Mouse (Mus musculus): ENCODE results near the gene Kdm6b.

The Kdm6b gene

DNA sequence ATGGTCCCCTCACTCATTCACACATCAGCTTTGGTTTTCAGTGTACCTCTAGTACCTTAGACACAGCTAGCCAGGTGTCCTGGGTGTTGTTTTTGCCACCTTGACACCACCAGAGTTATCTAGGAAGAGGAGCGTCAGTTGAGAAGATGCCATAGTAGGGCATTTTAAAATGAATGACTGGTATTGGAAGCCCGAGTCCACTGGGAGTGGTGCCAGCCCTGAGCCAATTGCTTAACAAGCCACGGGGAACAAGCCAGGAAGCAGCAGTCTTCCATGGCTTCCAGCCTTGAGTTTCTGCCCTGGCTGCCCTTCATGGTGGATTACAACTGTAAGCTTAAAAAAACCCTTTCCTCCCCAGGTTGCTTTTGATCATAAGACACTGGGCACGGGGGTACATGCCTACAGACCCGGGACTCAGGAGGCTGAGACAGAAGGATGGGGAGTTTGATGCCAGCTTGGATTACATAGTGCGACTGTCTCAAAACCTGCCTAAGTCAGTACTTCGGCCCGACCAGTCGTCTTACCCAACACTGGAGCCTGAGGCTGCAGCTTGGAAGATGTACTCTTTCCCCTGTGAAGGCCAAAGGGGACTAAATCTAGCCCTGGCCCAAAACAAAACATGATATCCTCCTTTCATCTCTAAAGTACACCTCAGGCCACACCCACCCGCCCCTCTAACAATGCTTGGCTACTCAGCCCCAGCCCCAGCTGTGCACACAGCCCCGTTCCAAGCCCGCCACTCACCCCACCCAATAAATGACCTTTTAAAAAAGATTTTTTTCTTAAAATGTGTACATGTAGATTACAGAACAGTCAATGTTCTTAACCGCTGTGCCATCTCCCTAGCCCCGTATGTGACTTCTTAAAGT is 23.7 kb downstream of the Kdm6b start:
- DNase-seq (ENCODE audit: low spot score in 2 of 2), result no peak

DNA sequence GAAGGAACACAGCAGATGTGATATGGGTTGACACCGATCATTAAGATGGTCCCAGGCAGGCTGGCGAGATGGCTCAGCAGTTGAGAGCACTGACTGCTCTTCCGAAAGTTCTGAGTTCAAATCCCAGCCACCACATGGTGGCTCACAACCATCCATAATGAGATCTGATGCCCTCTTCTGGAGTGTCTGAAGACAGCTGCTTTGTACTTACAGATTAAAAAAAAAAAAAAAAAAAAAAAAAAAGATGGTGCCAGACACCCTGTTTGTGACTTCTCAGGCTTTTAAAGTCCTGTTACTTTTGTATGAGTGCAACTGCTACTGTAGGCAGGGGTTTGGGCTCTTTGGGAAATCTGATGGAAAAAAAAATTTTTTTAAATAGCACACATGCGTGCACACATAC is 24.8 kb downstream of the Kdm6b start:
- DNase-seq (ENCODE audit: low spot score in 2 of 2), result no peak

DNA sequence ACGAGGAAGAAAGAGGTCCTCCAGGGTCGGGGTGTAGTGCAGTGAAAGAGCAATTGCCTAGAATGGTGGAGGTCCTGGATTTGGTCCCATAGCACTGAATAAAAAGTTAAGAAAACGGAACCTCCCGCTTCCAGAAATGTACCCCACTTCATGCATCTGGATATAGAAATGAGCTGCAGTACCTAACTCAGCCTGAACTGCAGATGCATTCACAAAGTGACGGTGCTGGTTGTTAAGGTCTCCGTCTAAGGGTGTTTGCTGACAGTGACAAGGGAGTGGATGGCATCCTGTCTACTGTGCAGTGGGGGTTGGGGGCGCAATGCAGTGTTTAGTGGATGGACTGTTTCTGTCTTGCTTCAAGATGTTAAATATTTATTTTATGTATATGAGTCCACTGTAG is 26.7 kb downstream of the Kdm6b start:
- no peak for DNase-seq (ENCODE audit: low spot score in 2 of 2)

DNA sequence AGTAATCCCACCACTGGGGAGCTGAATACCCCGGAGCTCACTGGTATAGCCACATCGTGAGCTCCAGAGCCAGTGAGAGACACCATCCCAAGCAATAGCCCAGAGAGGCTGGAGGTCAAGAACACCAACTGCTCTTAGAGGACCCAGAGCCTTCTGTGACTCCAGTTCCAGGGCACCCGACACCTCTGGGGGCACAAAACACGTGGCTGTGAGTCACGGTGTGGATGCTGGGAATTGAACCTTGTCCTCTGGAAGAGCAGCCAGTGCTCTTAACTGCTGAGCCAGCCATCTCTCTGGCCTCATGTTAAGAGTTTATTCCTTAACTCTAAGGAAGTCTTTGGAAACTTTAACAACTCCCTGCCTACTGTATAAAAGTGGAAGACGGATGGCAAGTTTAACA is 28.5 kb downstream of the Kdm6b start:
- no peak for DNase-seq (ENCODE audit: low spot score in 2 of 2)

DNA sequence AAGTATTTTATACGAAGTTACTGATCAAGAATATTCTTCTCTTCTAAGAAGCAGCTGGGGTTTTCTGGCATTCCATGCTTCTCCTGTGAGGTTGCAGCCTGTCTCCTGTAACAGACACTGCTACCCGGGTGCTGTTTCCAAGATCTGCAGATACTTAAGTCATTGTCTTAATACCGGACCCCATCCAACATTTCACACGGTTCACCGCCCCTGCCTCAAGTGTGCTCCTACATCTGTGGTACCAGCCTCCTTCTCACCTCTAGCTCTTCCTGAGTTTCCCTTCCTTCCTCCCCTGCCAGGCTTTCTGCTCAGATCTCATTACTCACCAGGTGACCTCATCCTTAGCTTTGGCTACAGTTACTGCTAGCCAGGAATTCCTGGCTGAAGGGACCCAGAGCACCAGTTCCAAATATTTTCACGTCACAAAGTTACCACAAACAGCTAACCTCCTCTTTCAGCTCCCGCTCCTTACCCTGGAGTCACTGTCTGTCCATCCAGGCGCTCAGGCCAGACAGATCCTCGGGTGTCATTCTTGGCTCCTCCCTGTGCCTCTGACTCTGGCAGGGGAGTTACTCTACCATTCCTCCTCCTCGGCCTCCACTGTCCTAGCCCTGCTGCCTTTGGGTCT is 30.9 kb downstream of the Kdm6b start:
- DNase-seq (ENCODE audit: low spot score in 2 of 2), result no peak

DNA sequence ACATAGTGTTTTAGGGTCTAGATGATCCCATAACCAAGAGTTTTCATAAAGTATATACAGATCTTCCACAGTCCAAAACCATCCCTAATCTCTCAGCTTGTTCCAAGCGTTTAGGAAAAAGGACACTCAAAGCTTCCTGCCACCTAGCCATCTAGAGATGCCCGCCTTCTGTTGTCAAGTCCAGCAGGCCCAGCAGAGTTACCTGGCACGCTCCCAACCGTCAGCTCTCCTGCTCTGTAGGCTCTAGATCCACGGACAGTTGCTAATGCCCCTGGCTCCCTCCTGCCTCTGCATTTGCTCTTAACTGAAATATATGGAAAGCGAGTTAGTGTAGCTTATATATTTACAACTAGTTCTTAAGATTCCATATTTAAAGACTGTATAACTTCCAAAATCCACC is 32.1 kb downstream of the Kdm6b start:
- DNase-seq (ENCODE audit: low spot score in 2 of 2), result no peak

DNA sequence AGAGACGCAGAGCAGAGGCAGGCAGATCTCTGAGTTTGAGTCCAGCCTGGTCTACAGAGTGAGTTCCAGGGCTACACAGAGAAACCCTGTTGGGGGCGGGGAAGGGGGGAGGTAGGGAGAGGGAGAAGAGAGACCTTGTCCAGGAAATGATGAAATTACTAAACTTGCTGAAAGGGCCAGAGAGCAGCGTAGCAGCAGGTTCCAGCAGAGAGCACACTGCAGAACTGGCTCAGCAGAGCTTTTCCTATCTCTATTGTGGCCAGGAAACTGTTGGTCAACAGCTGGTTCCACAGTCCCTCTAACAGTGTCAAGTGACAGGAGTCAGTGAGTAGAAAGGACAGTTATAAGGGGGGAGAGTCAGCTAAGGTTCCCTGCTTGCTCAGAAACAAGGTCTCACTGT is 33.9 kb downstream of the Kdm6b start:
- DNase-seq (ENCODE audit: low spot score in 2 of 2), result no peak

DNA sequence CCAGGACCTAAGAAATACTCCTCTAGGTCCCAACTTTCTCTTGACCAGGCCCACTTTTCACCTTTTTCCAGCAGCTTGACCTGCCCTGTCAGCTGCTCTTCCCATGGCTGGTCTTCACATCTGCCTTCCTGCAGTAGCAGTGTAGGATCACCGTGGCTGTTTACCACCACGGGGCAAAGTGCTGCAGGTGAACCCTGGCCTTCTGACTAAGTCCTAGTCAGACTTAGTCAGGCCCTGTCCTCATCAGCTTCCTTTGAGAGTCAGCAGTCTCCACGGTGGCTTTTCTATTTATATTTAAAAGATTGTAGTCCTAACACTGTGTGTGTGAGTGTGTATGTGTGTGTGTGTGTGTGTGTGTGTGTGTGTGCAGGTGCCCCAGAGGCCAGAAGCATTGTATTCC is 35.7 kb downstream of the Kdm6b start:
- DNase-seq (ENCODE audit: low spot score in 2 of 2), result no peak

DNA sequence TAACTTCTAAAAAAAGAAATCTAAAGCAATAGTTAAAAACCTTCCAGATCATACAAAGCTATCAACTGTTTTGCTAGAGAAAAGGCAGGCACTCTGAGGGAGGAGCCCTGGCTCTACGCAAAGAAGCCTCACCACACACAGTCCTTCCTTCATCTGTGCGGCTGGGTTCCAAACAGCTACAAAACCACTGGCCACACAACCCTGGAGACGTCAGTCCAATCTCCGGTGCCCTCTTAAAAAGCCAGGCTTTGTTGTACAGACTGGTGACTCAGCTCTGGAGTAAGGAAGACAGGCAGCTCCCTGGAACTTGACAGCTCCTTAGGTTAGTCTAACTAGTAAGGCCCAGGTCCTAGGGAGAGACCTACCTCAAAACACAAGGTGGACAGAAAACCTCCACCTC is 37.8 kb downstream of the Kdm6b start:
- DNase-seq (ENCODE audit: low spot score in 2 of 2), result no peak

DNA sequence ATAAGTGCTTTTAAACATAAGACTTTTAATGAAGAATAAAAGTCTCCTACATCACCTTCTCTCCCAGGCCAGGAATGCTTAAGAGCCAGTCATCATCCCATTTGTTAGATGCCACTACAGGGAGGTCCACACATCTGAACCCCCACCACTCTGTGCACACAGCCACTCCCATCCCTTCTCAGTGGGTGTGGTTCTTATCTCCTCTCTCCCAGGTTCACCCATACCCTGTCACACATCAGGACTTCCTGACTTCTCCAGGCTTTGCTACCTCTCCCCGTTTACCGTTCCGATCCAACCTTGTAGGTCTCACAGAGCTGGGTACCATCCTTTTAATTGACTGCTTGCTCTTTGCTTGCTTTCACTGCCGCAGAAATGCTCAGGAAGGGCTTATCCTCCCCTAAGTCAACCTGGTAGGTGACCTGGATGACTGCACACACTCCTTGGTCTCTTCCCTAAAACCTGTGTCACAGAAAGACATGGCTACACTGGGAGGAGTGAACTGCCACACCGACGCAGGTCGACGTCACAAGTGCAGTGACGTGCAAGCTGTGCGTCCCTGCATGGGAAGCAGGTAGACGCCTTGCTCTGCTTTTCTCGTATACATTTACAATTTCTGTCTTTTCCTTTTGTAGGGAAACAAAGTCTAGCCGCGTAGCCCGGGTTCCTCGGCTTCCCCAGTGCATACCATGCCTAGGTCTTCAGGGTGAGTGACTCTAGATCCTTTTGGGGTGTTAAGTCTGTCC is 40.1 kb downstream of the Kdm6b start:
- peak in 1 of 2 experiments; percentile 54 for DNase-seq (ENCODE audit: low spot score in 2 of 2)

DNA sequence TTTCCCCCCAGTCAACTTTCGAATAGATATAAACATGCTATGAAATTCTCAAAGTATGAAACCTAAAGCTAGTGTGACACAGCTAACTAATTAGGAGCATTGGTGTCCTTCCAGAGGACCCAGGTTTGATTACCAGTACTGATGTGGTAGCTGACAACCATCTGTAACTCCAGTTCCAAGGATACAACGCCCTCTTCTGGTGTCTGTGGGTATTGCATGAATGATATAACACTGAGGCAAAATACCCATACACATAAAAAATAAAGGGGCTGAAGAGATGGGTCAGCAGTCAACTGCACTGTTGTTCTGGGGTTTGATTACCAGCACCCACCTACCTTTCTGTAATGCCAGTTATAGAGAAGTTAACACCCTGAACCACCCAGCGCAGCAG is 40.7 kb downstream of the Kdm6b start:
- DNase-seq (ENCODE audit: low spot score in 2 of 2), result peak; percentile 49 to 76

DNA sequence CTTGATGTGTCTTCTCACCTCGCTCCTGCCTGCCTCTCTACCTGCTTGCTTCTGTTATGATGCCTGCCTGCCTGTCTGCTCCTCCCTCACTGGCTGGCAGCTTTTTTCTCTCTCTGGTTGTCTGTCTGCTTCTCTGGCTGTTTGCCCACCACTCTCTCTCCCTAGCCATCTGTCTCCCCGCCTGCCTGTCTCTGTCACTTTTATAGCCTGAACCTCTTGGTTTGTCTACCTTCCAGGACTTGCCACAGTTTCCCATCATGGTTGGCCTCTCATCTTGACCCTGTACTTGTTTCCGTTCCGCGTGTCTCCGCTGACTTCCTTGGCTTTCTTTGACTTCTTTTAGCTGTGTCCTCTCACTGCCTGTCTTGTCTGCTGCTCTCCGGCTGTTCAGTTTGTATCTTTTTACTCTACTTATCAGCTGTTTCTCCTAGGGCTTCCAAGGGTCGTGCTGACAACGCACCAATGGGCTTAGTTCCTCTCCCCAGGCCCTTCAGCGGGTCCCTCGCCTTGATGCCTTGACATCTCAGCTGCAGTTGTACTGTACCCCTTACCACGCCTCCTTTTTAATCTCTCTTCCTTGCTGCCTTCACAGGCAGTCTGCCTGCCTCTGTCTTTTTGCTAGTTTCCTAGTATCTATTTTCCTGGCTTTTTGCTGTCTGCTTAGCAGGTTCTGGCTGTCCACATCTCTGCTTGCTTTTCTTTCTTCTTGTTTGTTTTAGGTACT is 41.3 kb downstream of the Kdm6b start:
- peak in 1 of 2 experiments; percentile 25 for DNase-seq (ENCODE audit: low spot score in 2 of 2)

DNA sequence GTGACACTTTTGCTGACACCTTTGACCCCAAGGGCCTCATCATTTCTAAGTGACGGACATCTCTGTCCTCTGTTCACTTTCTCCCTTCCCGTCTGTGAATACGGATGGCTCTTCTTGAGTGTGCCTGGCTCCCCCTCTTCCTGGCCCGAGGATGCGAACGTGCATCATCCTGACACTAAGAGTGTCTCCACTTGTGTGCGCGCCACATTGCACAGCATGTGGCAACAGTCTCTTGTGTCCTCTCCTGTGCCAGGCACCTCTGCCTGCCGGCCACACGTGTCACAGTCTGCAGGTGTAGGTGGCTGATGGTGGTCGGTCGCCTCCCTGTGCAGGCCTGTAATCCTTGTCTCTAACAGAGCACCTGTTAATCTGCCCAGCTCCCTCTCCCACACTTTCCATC is 41.9 kb downstream of the Kdm6b start:
- DNase-seq (ENCODE audit: low spot score in 2 of 2), result no peak

DNA sequence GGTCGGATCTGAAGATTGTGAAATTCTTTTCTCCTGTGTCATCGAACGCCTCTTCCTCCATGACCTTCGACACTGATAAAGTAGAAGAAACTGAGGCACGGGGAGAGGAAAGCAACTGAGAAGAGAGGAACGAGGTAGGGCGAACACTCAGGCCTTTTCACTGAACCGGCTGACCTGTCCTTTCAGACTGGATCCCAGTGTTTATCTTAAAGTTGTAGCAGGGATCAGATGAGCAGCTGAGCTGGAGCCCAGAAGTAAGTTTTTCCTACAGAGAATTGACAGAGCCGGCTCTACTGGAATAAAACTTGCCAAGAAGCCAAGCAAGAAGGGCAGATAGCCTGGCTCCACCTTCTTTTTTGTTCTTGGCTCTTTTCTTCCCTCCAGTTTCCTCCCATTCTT is 42.7 kb downstream of the Kdm6b start:
- no peak for DNase-seq (ENCODE audit: low spot score in 2 of 2)

DNA sequence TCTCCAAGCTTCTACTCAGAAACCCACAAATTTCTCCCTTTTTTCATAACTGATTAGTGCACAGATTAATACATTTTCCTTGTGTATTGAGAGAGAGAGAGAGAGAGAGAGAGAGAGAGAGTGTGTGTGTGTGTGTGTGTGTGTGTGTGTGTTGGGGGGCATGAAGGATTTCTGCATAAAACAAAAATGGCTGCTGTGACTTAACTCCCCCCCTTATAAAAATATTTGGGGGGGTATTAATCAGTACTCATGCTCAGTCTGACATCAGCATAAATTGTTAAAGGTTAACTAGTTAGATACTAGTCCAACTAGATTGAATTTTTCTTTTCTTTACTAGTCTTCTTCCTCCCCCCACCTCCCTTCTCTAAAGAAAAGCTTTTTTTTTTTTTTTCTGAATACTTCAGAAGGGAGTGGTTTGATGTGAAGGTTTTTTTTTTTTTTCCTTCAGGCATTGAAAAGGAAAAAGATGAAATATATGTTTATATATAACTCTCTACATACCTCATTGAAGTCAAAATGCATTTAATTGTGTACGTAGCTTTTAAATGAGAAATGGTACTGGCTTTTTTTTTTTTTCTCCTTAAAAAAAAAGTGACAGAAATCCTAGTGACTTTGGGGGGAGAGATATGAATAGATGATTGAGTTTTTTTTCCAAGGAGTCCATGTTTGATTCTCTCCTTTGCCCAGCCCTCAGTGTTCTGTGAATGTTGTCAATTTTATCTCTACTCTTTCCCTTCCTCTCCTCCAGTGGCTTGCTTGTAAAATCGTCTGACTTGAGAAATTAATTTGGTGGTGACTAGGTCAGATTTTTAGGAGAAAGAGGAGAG is 43.3 kb downstream of the Kdm6b start:
- DNase-seq (ENCODE audit: low spot score in 2 of 2), result no peak

DNA sequence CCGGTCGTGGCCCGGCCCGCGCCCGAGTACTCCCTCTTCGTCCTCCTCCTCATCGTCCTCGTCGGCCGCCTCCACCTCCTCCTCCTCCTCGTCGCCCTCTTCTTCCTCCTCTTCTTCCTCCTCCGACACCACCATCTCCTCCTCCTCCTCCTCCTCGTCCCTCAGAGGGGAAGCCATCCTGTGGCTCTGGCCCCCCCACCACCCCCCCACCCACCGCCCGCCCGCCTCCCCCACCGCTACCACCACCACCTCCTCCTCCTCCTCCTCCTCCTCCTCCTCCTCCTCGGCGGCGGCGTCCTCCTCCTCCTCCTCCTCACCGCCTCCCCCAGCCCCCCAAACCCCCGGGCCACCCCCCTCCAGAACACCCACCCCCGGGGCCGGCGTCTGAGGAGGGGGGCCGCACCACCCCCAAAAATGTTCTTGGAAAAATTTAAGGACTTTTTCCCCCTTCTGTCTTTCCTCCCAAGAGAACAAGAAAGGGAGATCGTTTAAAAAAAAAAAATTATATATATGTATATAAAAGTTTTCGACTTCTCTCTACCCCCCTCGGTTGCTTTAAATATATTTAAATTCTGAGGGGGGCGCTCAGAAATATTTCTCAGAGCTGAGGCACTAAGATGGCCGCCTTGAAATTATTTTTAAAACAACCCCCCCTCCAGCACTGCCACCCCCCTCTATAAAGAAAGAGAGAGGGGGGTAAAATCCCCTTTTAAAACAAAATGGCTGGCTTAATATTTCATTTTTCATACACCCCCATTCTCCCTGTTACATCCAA is 44.1 kb downstream of the Kdm6b start, which contains the start of gene Chd3:
Gene Chd3 (minus strand): TSS at position 192 of the 775 bp plus-strand sequence.
- no peak for DNase-seq (ENCODE audit: low spot score in 2 of 2)

DNA sequence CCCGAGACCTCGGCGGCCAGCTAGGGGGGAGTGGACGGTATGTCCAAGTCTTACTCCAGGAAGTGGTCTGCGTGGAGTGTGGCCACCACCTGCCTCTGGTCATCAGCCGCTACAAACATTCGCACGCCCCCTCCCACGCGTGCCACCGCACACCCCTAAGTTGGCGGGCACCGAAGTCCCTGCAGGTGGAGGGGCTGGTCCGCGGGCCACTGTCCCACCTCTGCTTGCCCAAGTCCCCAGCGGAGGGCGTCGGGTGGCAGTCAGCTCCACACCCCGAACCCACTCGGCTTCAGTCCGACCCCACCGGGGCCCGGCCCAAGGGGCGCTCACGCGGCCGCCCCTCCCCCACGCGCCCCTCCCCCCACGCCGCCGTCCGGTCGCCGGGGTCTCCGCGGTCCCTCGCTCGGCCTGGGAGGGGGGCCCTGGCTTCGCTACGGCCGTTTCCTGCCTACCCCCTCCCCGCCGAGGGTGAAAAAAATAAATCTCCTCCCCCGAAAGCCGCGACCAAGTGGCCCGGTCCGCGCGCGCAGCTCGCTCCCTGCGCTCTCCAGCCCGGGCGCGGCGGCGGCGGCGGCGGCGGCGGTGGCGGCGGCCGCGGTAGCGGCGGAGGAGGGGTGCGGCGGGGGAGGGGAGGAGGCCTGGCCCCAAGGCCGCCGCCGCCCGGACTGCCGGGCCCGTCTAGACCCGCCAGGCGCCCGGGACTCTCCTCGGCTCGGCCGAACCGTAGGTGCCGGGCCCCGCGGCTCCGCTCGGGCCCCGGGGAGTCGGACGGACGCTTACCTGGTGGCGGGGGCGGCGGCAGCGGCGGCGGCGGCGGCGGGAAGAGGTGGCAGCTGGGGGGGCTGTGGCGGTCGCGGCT is 44.9 kb downstream of the Kdm6b start:
- peak; percentile 36 to 76 for DNase-seq (ENCODE audit: low spot score in 2 of 2)

DNA sequence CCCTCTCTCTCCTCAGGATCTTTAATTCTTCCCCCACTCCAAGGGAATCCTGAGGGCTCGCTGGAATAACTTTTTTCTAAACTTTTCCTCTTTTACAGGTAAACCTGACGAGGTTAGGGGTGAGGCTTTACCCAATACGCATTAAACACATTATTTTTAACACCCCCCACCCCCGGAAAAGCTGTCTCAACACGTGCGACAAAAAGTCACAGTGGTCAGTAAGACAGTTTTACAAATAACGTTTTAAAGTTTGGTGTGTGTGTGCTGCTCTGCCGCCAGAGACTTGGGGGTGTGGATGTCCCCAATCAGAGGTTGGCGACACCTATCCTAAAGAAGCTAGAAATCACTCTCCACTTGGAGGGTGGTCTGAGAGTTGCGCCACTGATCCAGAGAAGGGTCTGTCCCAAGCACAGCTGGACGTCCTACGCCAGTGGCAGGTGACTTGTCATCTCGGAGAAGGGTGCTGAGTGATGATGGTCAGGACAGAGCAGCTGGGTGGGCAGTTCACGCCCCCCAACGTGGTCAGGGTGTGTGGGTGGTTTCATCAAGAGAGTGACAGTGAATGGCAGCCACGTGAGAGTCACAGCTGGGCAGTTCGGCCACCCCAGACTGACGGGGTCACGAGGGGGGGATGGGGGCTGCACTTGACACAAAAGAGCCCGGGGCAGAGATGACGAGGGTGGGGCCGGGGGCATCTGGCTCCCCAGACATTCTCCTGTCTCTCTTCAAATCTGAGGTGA is 45.7 kb downstream of the Kdm6b start:
- DNase-seq (ENCODE audit: low spot score in 2 of 2), result no peak

All from spleen, postnatal 4 days (tissue).